Mouse (Mus musculus): Measurements from ENCODE around the gene Wfdc1. TPM values are rescaled to one million over a fixed set of nuclear protein-coding genes. Genes with fewer than 3 reads are reported as not detected.

The Wfdc1 gene
- polyA plus RNA-seq, 1 experiment: 25.8 TPM

DNA sequence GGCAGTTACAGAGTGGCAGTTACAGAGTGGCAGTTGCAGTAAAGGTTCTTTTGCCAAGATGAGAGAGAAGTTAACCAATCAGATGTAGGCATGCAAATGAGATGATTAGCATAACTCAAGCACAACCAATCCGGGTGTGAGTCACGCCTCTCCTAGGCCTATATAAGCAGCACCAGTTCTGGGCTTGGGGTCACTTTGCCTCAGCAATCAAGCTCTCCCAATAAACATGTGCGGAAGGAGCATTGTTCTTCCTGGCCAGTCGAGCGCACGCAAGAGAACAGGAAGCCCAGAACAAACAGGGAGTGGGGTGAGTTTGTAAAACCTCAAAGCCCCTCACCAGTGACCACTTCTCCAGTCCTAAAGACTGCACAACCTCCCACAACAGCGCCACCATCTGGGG lies 19.3 kb upstream of the Wfdc1 start:
- H3K27me3 ChIP-seq (ENCODE audit: control insufficient read depth, insufficient read depth, low read length): no peaks in the 10 kb centered on the region
- H3K4me3 ChIP-seq (ENCODE audit: control insufficient read depth, low read depth, low read length): no peak overlapping the region
- TF ChIP-seq CTCF (IDR thresholded peaks at IDR 0.05; ENCODE audit: control insufficient read depth, insufficient read depth, insufficient replicate concordance, low read depth, low read length) (no peak), POLR2A (IDR thresholded peaks at IDR 0.05; ENCODE audit: control insufficient read depth, low read depth, low read length) (no peak)
- H3K4me1 ChIP-seq (ENCODE audit: control insufficient read depth, insufficient read depth, low read length): no peaks in the 10 kb centered on the region
- H3K36me3 ChIP-seq (ENCODE audit: control insufficient read depth, insufficient read depth, low read length): no peaks in the 10 kb centered on the region
- H3K27ac ChIP-seq (ENCODE audit: control insufficient read depth, insufficient read depth, low read depth, low read length): peak overlapping the region; percentile 73

- no peaks in the 10 kb centered on the region for H3K27me3 ChIP-seq (ENCODE audit: control insufficient read depth, insufficient read depth, low read length)
- H3K4me1 ChIP-seq (ENCODE audit: control insufficient read depth, insufficient read depth, low read length): no peaks in the 10 kb centered on the region
- no peaks in the 10 kb centered on the region for H3K36me3 ChIP-seq (ENCODE audit: control insufficient read depth, insufficient read depth, low read length)
- no peak overlapping the region for H3K27ac ChIP-seq (ENCODE audit: control insufficient read depth, insufficient read depth, low read depth, low read length)
- no peak overlapping the region for H3K4me3 ChIP-seq (ENCODE audit: control insufficient read depth, low read depth, low read length)
- TF ChIP-seq CTCF (IDR thresholded peaks at IDR 0.05; ENCODE audit: control insufficient read depth, insufficient read depth, insufficient replicate concordance, low read depth, low read length) (no peak), POLR2A (IDR thresholded peaks at IDR 0.05; ENCODE audit: control insufficient read depth, low read depth, low read length) (no peak)
Measured at GRCm38 (mm10) chr8:119651324-119651723, 14.8 kb upstream of the Wfdc1 start.

DNA sequence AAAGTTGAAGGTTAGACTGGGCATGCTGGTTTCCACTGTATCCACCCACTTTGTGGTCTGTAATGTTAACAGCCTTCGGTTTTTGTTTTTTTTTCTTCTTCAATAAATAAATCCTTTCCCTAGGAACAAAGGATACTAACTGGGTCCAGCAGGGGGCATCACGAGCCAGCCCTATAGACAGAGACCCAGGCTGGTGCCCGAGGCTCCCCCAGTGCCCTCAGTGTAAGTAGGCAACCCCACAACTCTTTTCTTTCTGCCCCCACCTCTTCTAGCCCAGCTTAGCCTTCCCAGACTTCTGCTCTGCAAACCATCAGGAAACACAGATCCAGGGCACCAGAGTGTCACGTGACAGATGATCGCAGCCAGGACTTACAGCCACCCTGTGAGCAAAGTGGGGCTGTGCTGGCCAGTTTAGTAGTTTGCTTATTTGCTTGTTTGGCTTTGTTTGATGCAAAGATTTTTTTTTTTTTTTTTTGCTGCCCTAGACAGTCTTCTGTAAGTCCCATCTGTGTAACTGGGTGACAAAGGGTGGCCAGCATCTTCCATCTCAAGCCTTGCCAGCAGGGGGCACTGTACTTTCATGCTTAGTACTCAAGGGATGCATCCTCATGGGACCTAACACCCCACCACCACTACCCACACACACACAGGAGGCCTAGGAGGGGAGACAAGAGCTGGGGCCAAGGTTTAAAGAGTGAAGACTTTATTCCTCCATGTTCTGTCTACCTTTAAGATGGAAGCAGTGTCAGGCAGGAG lies 9.3 kb upstream of the Wfdc1 start:
- Histone ChIP-seq H3K4me3 (ENCODE audit: control insufficient read depth, low read depth, low read length) (no peak overlapping the region), H3K27ac (ENCODE audit: control insufficient read depth, insufficient read depth, low read depth, low read length) (no peak overlapping the region), H3K4me1 (ENCODE audit: control insufficient read depth, insufficient read depth, low read length) (peaks cover 18% of the 10 kb centered on the region), H3K36me3 (ENCODE audit: control insufficient read depth, insufficient read depth, low read length) (no peaks in the 10 kb centered on the region), H3K27me3 (ENCODE audit: control insufficient read depth, insufficient read depth, low read length) (no peaks in the 10 kb centered on the region)
- TF ChIP-seq POLR2A (IDR thresholded peaks at IDR 0.05; ENCODE audit: control insufficient read depth, low read depth, low read length) (no peak), CTCF (IDR thresholded peaks at IDR 0.05; ENCODE audit: control insufficient read depth, insufficient read depth, insufficient replicate concordance, low read depth, low read length) (peak; percentile 55; the same call in 1 of the 2 replicates)

DNA sequence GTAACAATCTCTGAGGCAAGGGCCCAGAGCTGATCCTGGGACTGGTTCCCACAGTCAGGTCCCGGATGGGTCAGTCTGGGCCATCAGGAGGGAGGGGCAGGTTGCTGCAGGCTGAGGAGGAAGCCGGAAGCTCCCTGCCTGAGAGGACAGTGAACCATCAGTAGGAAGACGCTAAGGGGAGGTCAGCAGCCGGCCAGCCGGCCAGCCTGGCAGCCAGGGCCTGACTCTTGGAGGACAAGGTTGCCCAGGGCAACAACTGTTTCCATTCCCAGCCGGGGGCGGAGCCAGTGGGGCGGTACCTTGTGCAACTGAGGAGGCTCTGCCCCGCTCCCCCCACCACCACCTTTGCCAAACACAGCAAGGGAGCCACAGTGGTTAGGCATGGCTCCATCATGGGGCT lies 5.1 kb upstream of the Wfdc1 start:
- Histone ChIP-seq H3K27ac (ENCODE audit: control insufficient read depth, insufficient read depth, low read depth, low read length) (peak overlapping the region; percentile 75), H3K4me3 (ENCODE audit: control insufficient read depth, low read depth, low read length) (peak overlapping the region; percentile 81), H3K4me1 (ENCODE audit: control insufficient read depth, insufficient read depth, low read length) (peaks cover 22% of the 10 kb centered on the region), H3K27me3 (ENCODE audit: control insufficient read depth, insufficient read depth, low read length) (no peaks in the 10 kb centered on the region), H3K36me3 (ENCODE audit: control insufficient read depth, insufficient read depth, low read length) (no peaks in the 10 kb centered on the region)
- TF ChIP-seq CTCF (IDR thresholded peaks at IDR 0.05; ENCODE audit: control insufficient read depth, insufficient read depth, insufficient replicate concordance, low read depth, low read length) (no peak), POLR2A (IDR thresholded peaks at IDR 0.05; ENCODE audit: control insufficient read depth, low read depth, low read length) (peak; percentile 70; the same call in 1 of the 2 replicates)

GRCm38 (mm10) chr8:119661892-119662291 lies 4.3 kb upstream of the Wfdc1 start:
- H3K4me3 ChIP-seq (ENCODE audit: control insufficient read depth, low read depth, low read length): no peak overlapping the region
- no peak overlapping the region for H3K27ac ChIP-seq (ENCODE audit: control insufficient read depth, insufficient read depth, low read depth, low read length)
- H3K36me3 ChIP-seq (ENCODE audit: control insufficient read depth, insufficient read depth, low read length): no peaks in the 10 kb centered on the region
- H3K27me3 ChIP-seq (ENCODE audit: control insufficient read depth, insufficient read depth, low read length): no peaks in the 10 kb centered on the region
- peaks cover 22% of the 10 kb centered on the region for H3K4me1 ChIP-seq (ENCODE audit: control insufficient read depth, insufficient read depth, low read length)
- no peak for TF ChIP-seq CTCF (IDR thresholded peaks at IDR 0.05; ENCODE audit: control insufficient read depth, insufficient read depth, insufficient replicate concordance, low read depth, low read length)

DNA sequence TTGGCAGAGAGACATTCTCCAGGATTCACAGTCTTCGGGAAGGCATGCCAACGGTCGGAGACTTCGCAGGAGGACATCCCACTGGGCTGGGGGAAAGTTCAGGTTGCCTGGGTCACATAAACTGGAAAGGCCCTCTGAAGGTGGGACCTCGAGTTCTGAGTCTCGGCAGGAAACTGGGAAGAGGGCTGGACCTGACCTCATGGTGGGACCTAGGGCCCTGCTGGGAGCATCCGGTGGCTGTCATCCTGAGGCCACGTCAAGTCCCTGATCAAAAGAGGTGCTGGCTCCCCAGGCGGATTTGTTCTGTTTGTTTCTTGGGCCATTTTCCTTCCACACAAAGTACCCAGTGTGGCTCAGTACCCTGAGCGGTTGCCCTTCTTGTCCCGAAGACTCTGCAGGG lies 2.7 kb upstream of the Wfdc1 start:
- Histone ChIP-seq H3K27ac (ENCODE audit: control insufficient read depth, insufficient read depth, low read depth, low read length) (no peak overlapping the region), H3K4me3 (ENCODE audit: control insufficient read depth, low read depth, low read length) (no peak overlapping the region), H3K27me3 (ENCODE audit: control insufficient read depth, insufficient read depth, low read length) (no peaks in the 10 kb centered on the region), H3K4me1 (ENCODE audit: control insufficient read depth, insufficient read depth, low read length) (peaks cover 22% of the 10 kb centered on the region), H3K36me3 (ENCODE audit: control insufficient read depth, insufficient read depth, low read length) (no peaks in the 10 kb centered on the region)
- no peak for TF ChIP-seq POLR2A (IDR thresholded peaks at IDR 0.05; ENCODE audit: control insufficient read depth, low read depth, low read length)
- TF ChIP-seq CTCF (IDR thresholded peaks at IDR 0.05; ENCODE audit: control insufficient read depth, insufficient read depth, insufficient replicate concordance, low read depth, low read length): no peak

DNA sequence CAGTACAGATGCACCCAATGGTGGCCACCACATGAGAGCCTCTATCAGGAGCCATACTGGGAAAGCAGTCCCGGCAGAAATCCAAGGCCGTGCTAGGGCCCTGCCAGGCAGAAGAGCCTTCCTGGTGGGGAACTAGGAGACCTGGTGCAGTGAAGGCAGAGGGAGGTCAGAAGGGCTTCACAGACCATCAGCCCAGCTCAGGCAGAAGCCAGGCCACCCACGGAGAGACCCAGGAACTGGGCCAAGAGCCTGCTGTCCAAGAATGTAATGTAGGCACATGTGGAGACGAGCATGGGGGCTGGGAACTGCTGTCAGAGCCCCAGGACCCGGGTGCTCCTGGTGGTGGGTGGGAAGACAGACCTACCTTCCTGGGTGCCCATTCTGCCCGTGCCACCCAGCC lies 895 bp upstream of the Wfdc1 start:
- no peaks in the 10 kb centered on the region for H3K27me3 ChIP-seq (ENCODE audit: control insufficient read depth, insufficient read depth, low read length)
- no peak overlapping the region; the same call in 1 of the 2 replicates for H3K27ac ChIP-seq (ENCODE audit: control insufficient read depth, insufficient read depth, low read depth, low read length)
- H3K4me1 ChIP-seq (ENCODE audit: control insufficient read depth, insufficient read depth, low read length): peaks cover 20% of the 10 kb centered on the region
- no peaks in the 10 kb centered on the region for H3K36me3 ChIP-seq (ENCODE audit: control insufficient read depth, insufficient read depth, low read length)
- no peak overlapping the region for H3K4me3 ChIP-seq (ENCODE audit: control insufficient read depth, low read depth, low read length)
- TF ChIP-seq POLR2A (IDR thresholded peaks at IDR 0.05; ENCODE audit: control insufficient read depth, low read depth, low read length) (no peak), CTCF (IDR thresholded peaks at IDR 0.05; ENCODE audit: control insufficient read depth, insufficient read depth, insufficient replicate concordance, low read depth, low read length) (no peak)
